Mouse (Mus musculus) inflammation-experienced regulatory T-cells, adult 16 weeks (primary cell): Measurements from ENCODE around the gene Vmn2r23. TPM values are rescaled to one million over a fixed set of nuclear protein-coding genes. Genes with fewer than 3 reads are reported as not detected.

Experiments used
- polyA plus RNA-seq: library from polyadenylated mRNA; unstranded; fragments of 100-300 nt; shearing (Covaris generic); gene quantifications from one replicate; pipeline ENCODE4 v1.2.1, GENCODE M21; 2017

Gene Vmn2r23
- not detected for polyA plus RNA-seq

DNA sequence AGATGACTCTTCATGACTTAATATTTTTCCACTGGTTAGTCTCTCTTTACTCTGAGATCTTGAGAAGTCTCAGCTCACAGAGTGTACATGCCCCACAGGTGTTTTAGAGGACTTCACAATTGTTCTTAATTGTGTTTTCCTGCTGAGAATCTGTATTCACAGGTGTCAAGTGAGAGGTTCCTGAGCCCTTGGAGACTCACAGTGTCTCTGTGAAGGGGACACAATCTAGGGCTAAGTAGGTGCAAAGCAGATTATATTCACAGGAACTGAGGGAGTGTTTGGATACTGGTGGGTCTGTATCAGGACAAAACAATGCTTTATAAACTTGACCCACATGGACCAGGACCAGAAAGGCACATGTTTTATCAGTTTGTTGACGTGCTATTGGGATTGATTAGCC lies at the start of gene Vmn2r23:
Gene Vmn2r23, plus strand, starts transcription at position 301 of the 400 bp plus-strand sequence.

DNA sequence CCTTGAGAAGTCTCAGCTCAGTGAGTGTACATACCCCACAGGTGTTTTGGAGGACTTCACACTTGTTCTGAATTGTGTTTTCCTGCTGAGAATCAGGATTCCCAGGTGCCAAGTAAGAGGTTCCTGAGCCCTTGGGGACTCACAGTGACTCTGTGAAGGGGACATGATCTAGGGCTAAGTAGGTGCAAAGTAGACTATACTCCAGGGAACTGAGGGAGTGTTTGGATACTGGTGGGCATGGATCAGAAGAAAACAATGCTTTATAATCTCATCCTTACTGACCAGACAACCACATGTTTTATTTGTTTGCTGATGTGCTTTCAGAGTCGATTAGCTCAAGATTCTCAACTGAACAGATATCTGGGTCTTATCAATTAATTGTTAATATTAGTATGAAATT lies 76.1 kb downstream of the Vmn2r23 start, which contains the start of gene Vmn2r24:
Gene Vmn2r24, plus strand, starts transcription at position 301 of the 400 bp plus-strand sequence.

Other genes with a start within 250 kb of the Vmn2r23 start
- gene Vmn2r21, start 169.3 kb upstream of the Vmn2r23 start, polyA plus RNA-seq = not detected
- gene Vmn2r22, start 51.9 kb upstream of the Vmn2r23 start, polyA plus RNA-seq = not detected
- not detected for gene Vmn2r24, start 76.2 kb downstream of the Vmn2r23 start, polyA plus RNA-seq
- gene Vmn2r25, start 150.8 kb downstream of the Vmn2r23 start, polyA plus RNA-seq = 0.06 TPM